Mouse (Mus musculus): ENCODE results near the gene Klc1.

- no peak for TF ChIP-seq CTCF (IDR thresholded peaks at IDR 0.05; ENCODE audit: control insufficient read depth, insufficient read depth, insufficient read length)
- no peak for TF ChIP-seq USF1 (IDR thresholded peaks at IDR 0.05; ENCODE audit: low read depth)
- no peak for TF ChIP-seq MAX (IDR thresholded peaks at IDR 0.05)
- no peak for TF ChIP-seq CEBPB (IDR thresholded peaks at IDR 0.05; ENCODE audit: low read depth)
These were observed 2.5 kb upstream of the Klc1 start for GRCm38 (mm10) chr12:111756082-111756697.
